Mouse (Mus musculus): Measurements from ENCODE around the gene Zfp692. TPM values are rescaled to one million over a fixed set of nuclear protein-coding genes. Genes with fewer than 3 reads are reported as not detected.

Gene Zfp692
- polyA plus RNA-seq, 1 experiment from 2014 or later: 32.4 TPM

GRCm38 (mm10) chr11:58331546-58331945, 24.7 kb downstream of the Zfp692 start:
- Histone ChIP-seq H3K27me3 (ENCODE audit: control insufficient read depth, insufficient read depth, low read depth, low read length) (no peaks in the 10 kb centered on the region), H3K9ac (ENCODE audit: low read depth, low read length) (peak overlapping the region; percentile 89; the same call in 1 of the 2 replicates), H3K27ac (ENCODE audit: low read length) (no peak overlapping the region), H3K4me1 (ENCODE audit: control insufficient read depth, insufficient read depth, low read length) (peaks cover 38% of the 10 kb centered on the region), H3K4me3 (ENCODE audit: low read depth, low read length) (peak overlapping the region; percentile 95), H3K36me3 (ENCODE audit: control insufficient read depth, insufficient read depth, low read length) (peaks cover 9% of the 10 kb centered on the region), H3K9me3 (replicated peaks; ENCODE audit: control insufficient read depth, low read length, poor library complexity, severe bottlenecking) (no peaks in the 10 kb centered on the region), H3K4me2 (ENCODE audit: low read length) (peak overlapping the region; percentile 96)
- 85% methylated on average over 6 of the region's 6 CpGs for WGBS
- no peak for ATAC-seq

- no peaks in the 10 kb centered on the region for H3K9me3 ChIP-seq (replicated peaks; ENCODE audit: control insufficient read depth, low read length, poor library complexity, severe bottlenecking)
- H3K9ac ChIP-seq (ENCODE audit: low read depth, low read length): no peak overlapping the region
- no peaks in the 10 kb centered on the region for H3K27me3 ChIP-seq (ENCODE audit: control insufficient read depth, insufficient read depth, low read depth, low read length)
- H3K4me3 ChIP-seq (ENCODE audit: low read depth, low read length): no peak overlapping the region
- H3K4me1 ChIP-seq (ENCODE audit: control insufficient read depth, insufficient read depth, low read length): peaks cover 25% of the 10 kb centered on the region
- no peak overlapping the region for H3K4me2 ChIP-seq (ENCODE audit: low read length)
- 78% methylated on average over 3 of the region's 3 CpGs for WGBS
- no peak for ATAC-seq
- peaks cover 20% of the 10 kb centered on the region for H3K36me3 ChIP-seq (ENCODE audit: control insufficient read depth, insufficient read depth, low read length)
- H3K27ac ChIP-seq (ENCODE audit: low read length): no peak overlapping the region
Observed at GRCm38 (mm10) chr11:58334746-58335145, 27.9 kb downstream of the Zfp692 start.

- Histone ChIP-seq H3K4me1 (ENCODE audit: control insufficient read depth, insufficient read depth, low read length) (no peaks in the 10 kb centered on the region), H3K9ac (ENCODE audit: low read depth, low read length) (no peak overlapping the region), H3K27me3 (ENCODE audit: control insufficient read depth, insufficient read depth, low read depth, low read length) (no peaks in the 10 kb centered on the region), H3K9me3 (replicated peaks; ENCODE audit: control insufficient read depth, low read length, poor library complexity, severe bottlenecking) (no peaks in the 10 kb centered on the region), H3K27ac (ENCODE audit: low read length) (no peak overlapping the region), H3K36me3 (ENCODE audit: control insufficient read depth, insufficient read depth, low read length) (peaks cover 25% of the 10 kb centered on the region), H3K4me2 (ENCODE audit: low read length) (no peak overlapping the region), H3K4me3 (ENCODE audit: low read depth, low read length) (no peak overlapping the region)
- WGBS: 95% methylated on average over 4 of the region's 4 CpGs
- ATAC-seq: no peak
Observed at GRCm38 (mm10) chr11:58346745-58347144, 39.9 kb downstream of the Zfp692 start.

- no peak overlapping the region for H3K9ac ChIP-seq (ENCODE audit: low read depth, low read length)
- no peak overlapping the region for H3K4me2 ChIP-seq (ENCODE audit: low read length)
- no peak overlapping the region for H3K27ac ChIP-seq (ENCODE audit: low read length)
- no peaks in the 10 kb centered on the region for H3K4me1 ChIP-seq (ENCODE audit: control insufficient read depth, insufficient read depth, low read length)
- no peaks in the 10 kb centered on the region for H3K27me3 ChIP-seq (ENCODE audit: control insufficient read depth, insufficient read depth, low read depth, low read length)
- no peak for ATAC-seq
- H3K4me3 ChIP-seq (ENCODE audit: low read depth, low read length): no peak overlapping the region
- 75% methylated on average over 4 of the region's 4 CpGs for WGBS
- peaks cover 14% of the 10 kb centered on the region for H3K36me3 ChIP-seq (ENCODE audit: control insufficient read depth, insufficient read depth, low read length)
- H3K9me3 ChIP-seq (replicated peaks; ENCODE audit: control insufficient read depth, low read length, poor library complexity, severe bottlenecking): no peaks in the 10 kb centered on the region
Observed at GRCm38 (mm10) chr11:58350628-58351027, 43.8 kb downstream of the Zfp692 start.

- Histone ChIP-seq H3K9ac (ENCODE audit: low read depth, low read length) (no peak overlapping the region), H3K36me3 (ENCODE audit: control insufficient read depth, insufficient read depth, low read length) (peaks cover 11% of the 10 kb centered on the region), H3K27ac (ENCODE audit: low read length) (no peak overlapping the region), H3K4me1 (ENCODE audit: control insufficient read depth, insufficient read depth, low read length) (no peaks in the 10 kb centered on the region), H3K27me3 (ENCODE audit: control insufficient read depth, insufficient read depth, low read depth, low read length) (no peaks in the 10 kb centered on the region), H3K9me3 (replicated peaks; ENCODE audit: control insufficient read depth, low read length, poor library complexity, severe bottlenecking) (no peaks in the 10 kb centered on the region), H3K4me3 (ENCODE audit: low read depth, low read length) (no peak overlapping the region), H3K4me2 (ENCODE audit: low read length) (no peak overlapping the region)
- WGBS: 96% methylated on average over 5 of the region's 5 CpGs
- no peak for ATAC-seq
Observed at GRCm38 (mm10) chr11:58351179-58351578, 44.3 kb downstream of the Zfp692 start.

- no peaks in the 10 kb centered on the region for H3K4me1 ChIP-seq (ENCODE audit: control insufficient read depth, insufficient read depth, low read length)
- H3K27me3 ChIP-seq (ENCODE audit: control insufficient read depth, insufficient read depth, low read depth, low read length): no peaks in the 10 kb centered on the region
- no peak overlapping the region for H3K27ac ChIP-seq (ENCODE audit: low read length)
- ATAC-seq: no peak
- H3K9ac ChIP-seq (ENCODE audit: low read depth, low read length): no peak overlapping the region
- H3K9me3 ChIP-seq (replicated peaks; ENCODE audit: control insufficient read depth, low read length, poor library complexity, severe bottlenecking): no peaks in the 10 kb centered on the region
- 70% methylated on average over 7 of the region's 7 CpGs for WGBS
- no peaks in the 10 kb centered on the region for H3K36me3 ChIP-seq (ENCODE audit: control insufficient read depth, insufficient read depth, low read length)
- H3K4me3 ChIP-seq (ENCODE audit: low read depth, low read length): no peak overlapping the region
- H3K4me2 ChIP-seq (ENCODE audit: low read length): no peak overlapping the region
Observed at GRCm38 (mm10) chr11:58352681-58353548, 46.0 kb downstream of the Zfp692 start.

GRCm38 (mm10) chr11:58353709-58354108, 46.8 kb downstream of the Zfp692 start:
- no peak overlapping the region for H3K9ac ChIP-seq (ENCODE audit: low read depth, low read length)
- H3K4me2 ChIP-seq (ENCODE audit: low read length): no peak overlapping the region
- no peaks in the 10 kb centered on the region for H3K4me1 ChIP-seq (ENCODE audit: control insufficient read depth, insufficient read depth, low read length)
- no peaks in the 10 kb centered on the region for H3K36me3 ChIP-seq (ENCODE audit: control insufficient read depth, insufficient read depth, low read length)
- no peak for ATAC-seq
- H3K27ac ChIP-seq (ENCODE audit: low read length): no peak overlapping the region
- H3K9me3 ChIP-seq (replicated peaks; ENCODE audit: control insufficient read depth, low read length, poor library complexity, severe bottlenecking): no peaks in the 10 kb centered on the region
- H3K4me3 ChIP-seq (ENCODE audit: low read depth, low read length): no peak overlapping the region
- H3K27me3 ChIP-seq (ENCODE audit: control insufficient read depth, insufficient read depth, low read depth, low read length): no peaks in the 10 kb centered on the region
- 83% methylated on average over 3 of the region's 3 CpGs for WGBS

GRCm38 (mm10) chr11:58354476-58354875, 47.6 kb downstream of the Zfp692 start:
- Histone ChIP-seq H3K36me3 (ENCODE audit: control insufficient read depth, insufficient read depth, low read length) (no peaks in the 10 kb centered on the region), H3K4me3 (ENCODE audit: low read depth, low read length) (no peak overlapping the region), H3K4me2 (ENCODE audit: low read length) (no peak overlapping the region), H3K27ac (ENCODE audit: low read length) (no peak overlapping the region), H3K9ac (ENCODE audit: low read depth, low read length) (no peak overlapping the region), H3K4me1 (ENCODE audit: control insufficient read depth, insufficient read depth, low read length) (no peaks in the 10 kb centered on the region), H3K27me3 (ENCODE audit: control insufficient read depth, insufficient read depth, low read depth, low read length) (no peaks in the 10 kb centered on the region), H3K9me3 (replicated peaks; ENCODE audit: control insufficient read depth, low read length, poor library complexity, severe bottlenecking) (no peaks in the 10 kb centered on the region)
- WGBS: 76% methylated on average over 10 of the region's 10 CpGs
- ATAC-seq: no peak

GRCm38 (mm10) chr11:58354927-58355326, 48.1 kb downstream of the Zfp692 start:
- 74% methylated on average over 3 of the region's 3 CpGs for WGBS
- Histone ChIP-seq H3K9me3 (replicated peaks; ENCODE audit: control insufficient read depth, low read length, poor library complexity, severe bottlenecking) (no peaks in the 10 kb centered on the region), H3K4me2 (ENCODE audit: low read length) (no peak overlapping the region), H3K27me3 (ENCODE audit: control insufficient read depth, insufficient read depth, low read depth, low read length) (no peaks in the 10 kb centered on the region), H3K4me3 (ENCODE audit: low read depth, low read length) (no peak overlapping the region), H3K4me1 (ENCODE audit: control insufficient read depth, insufficient read depth, low read length) (no peaks in the 10 kb centered on the region), H3K9ac (ENCODE audit: low read depth, low read length) (no peak overlapping the region), H3K36me3 (ENCODE audit: control insufficient read depth, insufficient read depth, low read length) (no peaks in the 10 kb centered on the region), H3K27ac (ENCODE audit: low read length) (no peak overlapping the region)
- no peak for ATAC-seq

Measured in midbrain, embryonic 16.5 days (tissue).